Comparison of ENCODE assay signal across 13 mouse cellular contexts in genomic region chr2:112748532-112748931, GRCm38 (mm10).
"Had no signal": no experiment of that assay in that cellular context is flagged by ENCODE, and none has a peak within 500 bp of the region (broad histone marks: within the 10 kb centered on the region; RNA-seq: fewer than 3 reads in every experiment).

No protein-coding gene starts in this region.

- H3K4me3 ChIP-seq: limb, embryonic 12.5 days; midbrain, embryonic 12.5 days; neural tube, embryonic 13.5 days had no signal

- DNase-seq: kidney, adult 8-10 months; kidney, postnatal 25 days; liver; lung, adult 18-20 months; retina, postnatal 1 day; right cerebral cortex, postnatal 4 days; spleen, adult 18-20 months; thymus, adult 18-20 months; thymus, postnatal 14 days had no signal

- H3K27ac ChIP-seq: limb, embryonic 12.5 days; liver, embryonic 14.5 days; midbrain, embryonic 12.5 days; neural tube, embryonic 13.5 days had no signal
